Mouse (Mus musculus) hematopoietic stem cell, adult 5-6 weeks (primary cell): ENCODE data around the gene Arhgef12. TPM values are rescaled to one million over a fixed set of nuclear protein-coding genes. Genes with fewer than 3 reads are reported as not detected.

Experiments used
- ATAC-seq, 2 experiments: fragments of 125-278 bp in 1 of 2; replicated peaks in 1 of 2; 2 replicates each; pipeline ENCODE4 v1.8.0; 2016 to 2017; ENCODE audit warnings: inconsistent platforms in 2 of 2, mild to moderate bottlenecking in 2 of 2, moderate number of reproducible peaks in 2 of 2, low read depth in 1 of 2, moderate TSS enrichment in 1 of 2; ENCODE audit not compliant: low FRiP score in 2 of 2, poor library complexity in 2 of 2, severe bottlenecking in 2 of 2, insufficient read depth in 1 of 2, low TSS enrichment in 1 of 2
- total RNA-seq: library from RNA; stranded (forward); fragments of 172-1452, 232-1000 nt; gene quantifications from 2 replicates; pipeline ENCODE4 v1.2.3, GENCODE M21; 2017

The Arhgef12 gene
- total RNA-seq, 1 experiment from 2014 or later, result 15.0 TPM

DNA sequence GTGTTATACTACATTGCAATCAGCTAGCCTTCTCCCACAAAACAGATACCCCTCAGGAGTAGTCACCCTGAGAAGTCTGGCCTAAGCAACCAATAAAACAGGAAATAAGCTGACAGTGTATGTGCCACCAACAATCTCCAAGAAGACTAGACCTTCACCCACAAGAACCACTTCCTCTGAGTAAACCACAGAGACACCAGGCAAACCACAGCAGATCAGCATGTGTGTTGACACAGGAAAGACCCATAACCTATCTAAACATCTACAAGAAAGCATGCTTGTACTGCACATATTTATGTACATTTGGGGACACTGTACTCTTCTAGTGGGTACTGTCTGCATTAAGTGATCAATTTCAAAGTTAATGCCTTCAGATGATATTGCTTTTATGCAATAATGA lies 10.7 kb downstream of the Arhgef12 start:
- ATAC-seq, result peak; percentile 85 to 91

DNA sequence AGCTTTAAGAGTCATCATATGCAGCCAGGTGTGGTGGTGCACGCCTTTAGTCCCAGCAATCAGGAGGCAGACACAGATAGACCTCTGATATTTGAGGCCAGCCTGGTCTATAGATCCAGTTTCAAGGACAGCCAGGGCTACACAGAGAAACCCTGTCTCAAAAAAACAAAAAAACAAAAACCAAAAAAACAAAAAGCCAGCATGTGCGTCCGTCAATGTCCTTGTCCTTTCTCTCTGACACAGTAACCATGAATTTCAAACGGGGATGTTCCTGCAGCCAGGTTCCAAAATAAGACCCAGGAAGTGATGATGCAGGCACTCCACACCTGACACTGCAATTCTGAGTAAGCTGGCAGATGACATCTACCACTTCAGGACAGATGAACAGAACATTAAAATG lies 12.2 kb downstream of the Arhgef12 start:
- no peak for ATAC-seq

DNA sequence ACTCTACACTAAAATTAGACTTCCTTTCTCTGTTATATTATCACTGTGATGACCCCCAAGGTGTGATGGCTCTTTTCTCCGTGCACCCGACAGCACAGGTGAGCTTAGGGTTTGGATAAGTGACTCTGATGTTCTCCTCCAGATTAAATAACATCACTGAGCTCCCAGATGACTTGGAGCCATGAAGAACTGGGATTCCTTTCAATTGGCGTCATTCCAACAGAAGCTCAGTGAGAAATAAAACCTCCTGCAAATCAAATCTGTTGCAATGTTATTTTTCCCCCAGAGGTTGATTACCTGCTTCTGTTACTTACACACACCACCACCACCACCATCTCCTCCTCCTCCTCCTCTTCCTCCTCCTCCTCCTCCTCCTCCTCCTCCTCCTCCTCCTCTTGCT lies 13.2 kb downstream of the Arhgef12 start:
- ATAC-seq, result no peak

DNA sequence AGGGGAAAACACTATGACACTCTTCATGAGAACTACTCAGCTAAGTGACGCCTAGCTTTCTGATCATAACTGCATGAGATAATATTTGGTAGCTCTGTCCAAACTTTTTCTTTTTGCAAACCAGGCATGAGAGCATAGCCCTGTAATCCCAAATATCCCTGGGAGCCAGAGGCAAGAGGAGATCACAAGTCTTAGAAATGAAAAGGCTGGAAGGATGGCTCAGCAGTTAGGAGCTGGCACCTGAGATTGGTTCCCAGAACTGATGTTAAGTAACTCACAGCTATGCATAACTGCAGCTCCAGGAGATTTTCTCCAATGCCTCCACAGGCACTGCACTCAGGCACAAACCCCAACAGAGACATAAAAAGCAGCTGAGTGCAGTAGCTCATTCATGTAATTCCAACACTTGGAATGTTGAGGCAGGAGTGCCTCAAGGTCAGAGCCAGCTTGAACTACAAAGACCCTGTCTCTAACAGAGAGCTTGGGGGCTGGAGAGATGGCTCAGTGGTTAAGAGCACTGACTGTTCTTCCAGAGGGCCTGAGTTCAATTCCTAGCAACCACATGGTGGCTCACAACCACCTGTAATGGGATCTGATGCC lies 21.3 kb downstream of the Arhgef12 start:
- no peak for ATAC-seq

DNA sequence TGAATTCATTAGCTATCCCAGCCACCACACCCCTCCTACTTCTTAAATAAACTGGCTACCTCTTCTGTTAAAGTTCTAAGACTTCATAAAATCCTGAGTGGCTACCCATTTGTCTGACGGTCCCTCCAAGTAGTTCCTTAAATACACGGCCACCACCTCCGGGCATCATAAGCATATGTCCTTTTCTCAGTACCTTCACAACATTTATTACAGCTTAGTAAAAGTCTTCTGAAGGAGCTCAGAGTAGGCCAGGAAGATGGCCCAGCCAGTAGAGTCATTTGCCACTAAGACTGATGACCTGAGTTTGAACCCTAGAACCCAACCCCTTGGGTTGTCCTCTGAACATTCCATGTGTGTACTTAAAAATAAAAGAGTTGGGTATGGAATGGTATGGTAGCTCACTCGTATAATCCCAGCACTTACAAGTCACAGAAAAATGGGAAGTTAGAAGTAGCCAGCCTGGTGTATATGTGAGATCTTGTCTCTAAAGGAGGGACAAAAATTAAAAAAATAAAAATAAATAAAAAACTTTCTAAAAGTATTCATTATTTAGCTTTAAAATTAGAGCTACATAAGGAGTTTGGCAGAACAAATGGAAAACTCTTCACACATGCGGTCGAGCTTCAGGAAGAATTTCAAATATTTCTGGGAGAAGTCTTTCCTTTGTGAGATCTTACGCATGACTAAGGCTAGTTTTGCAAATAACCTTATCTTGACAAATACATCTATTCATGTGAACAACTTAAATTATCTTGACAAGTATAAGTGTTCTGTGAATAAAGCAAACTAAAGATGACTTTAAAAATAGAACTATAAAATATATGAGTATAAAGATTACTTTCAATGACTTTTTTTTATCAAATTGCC lies 22.3 kb downstream of the Arhgef12 start:
- no peak for ATAC-seq

DNA sequence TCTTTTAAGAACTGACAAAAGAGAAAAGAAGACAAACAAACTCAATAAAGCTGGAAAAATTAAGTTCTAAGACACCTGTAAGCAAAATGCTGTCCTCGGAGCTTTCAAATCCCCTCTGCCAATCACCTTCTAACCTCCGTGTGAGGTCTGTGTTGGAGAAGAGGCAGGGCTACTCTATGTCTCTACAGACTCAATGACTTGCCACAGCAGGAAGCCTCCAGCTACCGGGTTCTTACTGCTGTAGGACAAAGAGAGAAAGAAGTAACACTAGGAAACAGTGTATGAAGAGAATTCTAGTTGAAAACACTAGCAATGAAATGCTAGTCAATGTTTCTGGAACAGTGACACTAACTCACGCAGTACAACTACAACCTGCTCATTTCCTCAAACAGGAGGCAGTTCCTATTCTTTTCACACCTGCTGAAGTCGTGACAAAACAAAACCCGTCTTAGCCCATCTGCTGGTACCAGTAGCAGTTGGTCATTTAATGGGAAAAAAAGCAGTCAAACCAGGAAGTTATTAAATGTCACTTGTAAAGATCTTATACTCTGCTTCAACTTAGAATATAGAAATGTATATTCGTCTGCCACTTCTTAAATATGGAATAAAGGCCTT lies 23.5 kb downstream of the Arhgef12 start:
- no peak for ATAC-seq

DNA sequence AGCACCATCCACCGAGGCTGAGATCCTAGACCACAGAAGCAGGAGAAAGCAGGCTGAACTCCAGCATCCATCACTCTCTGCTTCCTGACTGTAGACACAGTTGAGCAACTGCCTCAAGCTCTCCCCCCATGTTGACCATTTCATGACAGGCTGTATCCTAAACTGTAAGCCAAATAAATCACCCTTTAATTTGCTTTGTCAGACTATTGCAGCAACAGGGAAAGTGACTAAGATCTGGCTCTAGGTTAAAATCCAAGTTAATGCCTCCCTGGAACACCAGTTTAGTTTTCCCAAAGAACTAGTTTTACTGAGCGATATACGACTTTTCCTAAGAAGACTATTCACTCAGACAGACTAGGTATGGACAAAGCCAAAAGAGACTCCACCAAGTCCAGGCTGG lies 28.3 kb downstream of the Arhgef12 start:
- ATAC-seq, result no peak

DNA sequence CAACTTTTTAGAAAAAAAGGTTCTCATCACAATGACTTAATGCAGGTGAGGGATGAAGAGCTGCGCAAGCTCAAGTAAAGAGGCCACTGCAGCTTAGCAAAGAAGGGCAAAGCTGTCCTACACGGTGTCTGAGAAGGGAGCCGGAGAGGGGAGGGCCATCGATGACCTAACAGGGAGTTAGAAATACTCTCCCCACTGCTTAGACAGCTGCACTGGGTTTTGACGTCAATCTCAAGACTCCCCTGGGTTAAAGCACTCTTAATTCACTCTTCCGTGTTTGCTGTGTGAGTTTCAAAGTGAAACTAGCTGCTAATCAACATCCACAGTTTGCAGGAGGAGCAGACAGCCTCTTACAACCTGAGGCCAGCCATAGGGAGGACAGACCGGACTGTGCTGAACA lies 30.9 kb downstream of the Arhgef12 start:
- ATAC-seq, result no peak

DNA sequence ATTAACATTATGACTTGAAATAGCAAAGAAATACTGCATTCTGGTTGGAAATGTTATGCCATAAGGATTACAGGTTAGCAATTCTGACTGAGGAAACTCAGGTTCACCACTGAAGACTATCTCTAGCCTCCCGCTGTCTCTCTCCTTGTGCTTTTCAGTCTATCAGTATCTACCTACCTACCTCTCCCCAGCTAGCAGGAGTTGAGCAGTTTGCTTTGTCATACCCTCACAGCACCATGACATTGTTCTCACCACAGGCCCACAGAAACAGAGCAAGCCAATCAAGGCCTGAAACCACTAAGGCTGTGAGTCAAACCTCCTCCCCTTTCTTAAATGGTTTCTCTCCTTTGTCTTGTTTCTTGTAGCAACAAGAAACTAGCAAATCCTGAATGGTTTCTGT lies 32.4 kb downstream of the Arhgef12 start:
- no peak for ATAC-seq

DNA sequence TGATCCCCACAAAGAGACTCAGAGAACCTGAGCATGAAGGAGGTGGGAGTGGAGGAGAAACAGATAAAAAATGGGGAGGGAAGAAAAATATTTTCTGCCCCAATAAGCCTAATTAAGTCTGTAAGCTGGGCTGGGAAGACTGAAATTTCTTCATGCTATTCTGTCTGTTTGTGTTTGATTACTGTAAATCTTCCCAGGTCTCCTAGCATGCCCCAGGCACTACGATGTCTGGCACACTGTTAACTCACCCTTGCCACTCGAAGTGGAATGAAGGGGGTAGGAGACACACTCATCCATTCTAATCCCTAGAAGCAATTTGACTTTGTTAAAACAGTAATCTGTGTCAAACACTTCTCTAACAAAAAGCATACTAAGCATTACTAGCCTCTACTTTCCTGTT lies 35.3 kb downstream of the Arhgef12 start:
- ATAC-seq, result no peak

DNA sequence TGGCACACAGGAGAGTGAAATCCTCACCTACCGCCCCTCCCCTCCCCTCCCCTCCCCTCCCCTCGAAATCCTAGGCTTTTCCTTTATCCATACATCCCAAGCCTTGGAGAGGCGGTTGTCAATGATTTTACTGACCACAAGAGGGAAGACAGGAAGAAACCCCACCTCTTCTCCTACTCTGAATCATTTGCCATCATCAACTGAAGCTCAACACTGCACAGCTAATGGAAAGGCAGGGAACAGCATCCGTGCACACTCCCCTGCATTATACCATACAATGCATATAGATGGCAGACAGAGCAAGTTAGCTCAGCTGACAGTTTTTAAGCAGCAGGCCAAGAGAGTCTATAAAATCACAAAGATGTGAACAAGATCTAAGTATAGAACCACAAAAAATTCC lies 35.9 kb downstream of the Arhgef12 start:
- no peak for ATAC-seq

DNA sequence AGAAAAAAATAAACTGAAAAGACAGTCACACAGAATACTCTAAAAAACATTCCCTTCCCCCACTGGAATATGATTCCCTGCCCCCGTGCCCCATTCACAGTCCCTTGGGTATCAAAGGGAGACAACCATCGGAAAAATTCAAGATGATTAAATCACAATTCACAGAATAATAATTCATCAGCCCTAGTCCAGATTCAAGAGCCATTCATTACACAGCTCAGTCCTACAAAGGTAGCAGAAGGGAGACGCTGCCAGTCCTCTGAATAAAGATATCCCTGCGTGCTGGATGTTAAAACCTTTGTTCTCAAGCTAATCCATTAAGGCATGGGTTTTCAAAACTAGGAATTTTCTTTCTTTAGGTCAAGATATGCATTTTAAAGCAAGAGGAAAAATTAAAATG lies 36.5 kb downstream of the Arhgef12 start:
- no peak for ATAC-seq

DNA sequence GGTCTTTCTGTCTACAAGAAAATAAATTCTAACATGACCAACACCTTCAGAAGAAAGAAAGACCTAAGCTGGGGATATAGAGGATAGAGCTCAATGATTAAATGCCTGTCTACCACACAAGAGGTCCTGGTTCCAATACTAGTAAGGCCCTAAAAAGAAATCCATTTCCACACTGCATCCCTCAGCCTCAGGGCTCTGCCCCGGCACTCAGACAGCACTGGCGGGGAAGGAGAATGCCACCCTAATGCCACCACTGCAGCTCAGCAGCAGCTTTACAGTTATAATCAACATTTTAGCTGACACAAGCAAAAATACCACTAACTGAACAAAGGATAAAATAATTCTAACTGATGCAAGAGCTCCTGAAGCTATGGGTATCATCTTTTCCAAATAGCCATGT lies 36.9 kb downstream of the Arhgef12 start:
- ATAC-seq, result no peak

DNA sequence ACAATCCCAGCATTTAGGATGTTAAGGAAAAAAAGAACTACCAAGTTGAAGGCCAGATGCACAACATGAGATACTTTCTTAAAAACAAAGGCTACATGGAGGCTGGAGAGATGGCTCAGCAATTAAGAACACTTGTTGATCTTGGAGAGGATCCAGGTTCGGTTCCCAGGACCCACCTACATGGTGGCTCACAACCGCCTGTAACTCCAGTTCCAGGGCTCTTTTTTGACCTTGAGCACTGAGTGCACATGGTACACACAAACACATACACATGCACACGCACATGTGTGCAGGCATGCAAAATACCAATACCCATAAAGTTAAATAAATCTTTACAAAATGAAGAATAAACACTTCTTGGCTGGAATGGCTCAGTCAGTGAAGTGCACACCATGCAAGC lies 39.1 kb downstream of the Arhgef12 start:
- no peak for ATAC-seq

DNA sequence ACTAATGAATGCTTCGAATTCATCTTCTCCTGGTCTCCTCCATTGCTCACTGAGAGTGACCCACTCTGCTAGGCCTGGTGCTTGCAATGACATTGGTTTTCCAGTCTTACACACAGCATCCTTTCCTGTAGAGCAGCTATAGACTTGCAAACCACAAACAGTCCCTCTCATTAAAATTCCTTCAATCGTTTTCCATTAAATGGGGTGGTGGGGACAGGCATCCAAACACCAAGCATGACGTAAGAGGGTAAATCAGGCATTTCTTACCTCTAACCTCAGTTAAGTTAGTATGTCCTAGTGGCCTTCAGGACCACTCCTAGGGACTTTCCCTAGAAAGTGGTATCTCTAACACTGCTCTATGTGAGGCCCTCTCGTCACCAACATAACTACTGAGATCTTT lies 41.8 kb downstream of the Arhgef12 start:
- ATAC-seq, result no peak

DNA sequence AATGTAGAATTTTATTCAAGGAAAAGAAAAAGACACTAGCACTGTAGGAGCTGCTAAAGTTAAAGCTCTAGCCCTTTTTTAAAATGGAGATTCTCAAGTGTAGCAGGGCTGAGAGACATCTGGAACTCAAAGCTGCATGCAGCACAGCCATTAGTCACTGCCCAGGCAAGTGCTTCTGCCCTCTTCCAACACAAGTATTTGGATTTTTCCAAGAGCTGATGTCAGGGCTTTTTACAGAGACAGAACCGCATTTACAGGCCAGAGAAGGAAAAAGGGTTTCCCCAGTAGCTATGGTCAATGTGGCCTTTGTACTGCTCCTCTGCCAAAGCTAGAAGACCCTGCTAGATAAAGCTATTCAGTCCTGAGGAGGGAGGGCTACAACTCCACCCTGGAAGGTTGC lies 45.5 kb downstream of the Arhgef12 start:
- no peak for ATAC-seq

DNA sequence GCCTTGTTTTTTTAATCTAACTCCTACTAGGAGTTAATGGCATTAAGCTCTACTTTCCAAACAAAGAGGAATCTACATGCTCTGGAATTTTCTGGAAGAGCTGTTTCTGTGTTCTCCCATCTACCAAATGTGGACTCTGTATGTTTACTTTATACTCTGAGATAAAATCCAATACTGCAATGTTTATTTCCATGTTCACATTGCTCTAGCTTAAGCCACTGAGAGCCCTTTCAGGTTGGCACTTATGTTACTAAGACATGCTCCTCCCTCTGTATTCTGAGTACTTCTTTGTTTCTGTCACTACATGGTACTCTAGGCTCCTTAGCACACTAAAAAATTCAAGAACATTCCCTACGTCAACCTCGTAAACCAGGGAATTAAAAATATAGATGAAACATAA lies 56.6 kb downstream of the Arhgef12 start:
- ATAC-seq, result no peak

DNA sequence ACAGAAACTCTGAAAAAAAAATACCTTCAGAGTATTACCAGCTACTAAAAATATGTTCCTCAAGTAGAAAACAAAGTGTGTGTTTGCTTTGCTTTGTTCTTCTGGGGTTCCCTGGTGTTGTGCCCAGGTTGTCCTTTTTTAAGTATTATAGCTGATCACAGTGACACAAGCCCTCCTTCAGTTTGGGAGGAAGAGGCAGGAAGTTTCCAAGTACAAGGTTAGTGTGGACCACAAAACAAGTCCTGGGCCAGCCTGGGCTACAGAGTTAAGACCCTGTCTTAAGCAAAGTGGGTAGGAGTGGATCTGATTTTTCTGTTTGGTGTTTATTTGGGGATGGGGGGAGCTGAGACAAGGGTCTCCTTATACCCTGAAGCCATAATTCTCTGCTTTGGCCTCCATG lies 62.6 kb downstream of the Arhgef12 start:
- ATAC-seq, result no peak

DNA sequence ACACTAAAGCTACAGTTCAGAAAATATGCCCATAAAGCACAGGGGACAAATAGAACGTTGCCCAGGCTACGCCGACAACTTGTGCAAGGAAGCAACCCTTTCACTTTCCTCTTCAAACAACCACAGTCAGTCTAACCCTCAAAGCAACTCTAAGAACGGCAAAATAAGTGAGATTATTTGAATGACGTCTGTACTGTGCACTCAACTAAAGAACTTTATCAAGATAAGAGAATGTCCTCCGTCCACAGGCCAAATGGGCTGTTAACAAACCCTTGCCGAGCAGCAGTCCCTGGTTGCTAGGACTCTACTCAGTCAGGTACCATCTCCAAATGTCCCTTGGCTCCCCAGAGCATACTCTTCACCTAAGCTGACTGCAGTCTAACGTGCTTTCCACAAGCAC lies 68.6 kb downstream of the Arhgef12 start:
- ATAC-seq, result no peak
